Mouse (Mus musculus) C2C12 (cell line): ENCODE measurements around the gene Pomp. TPM values are rescaled to one million over a fixed set of nuclear protein-coding genes. Genes with fewer than 3 reads are reported as not detected.

Source experiments
- H3K27me3 ChIP-seq: one replicate; pipeline ENCODE4 v1.6.1; 2011; ENCODE audit not compliant: control insufficient read depth, insufficient read depth, insufficient read length
- H3K36me3 ChIP-seq: one replicate; pipeline ENCODE4 v1.6.1; 2011; ENCODE audit not compliant: control insufficient read depth, insufficient read depth
- H3K4me3 ChIP-seq: one replicate; pipeline ENCODE4 v1.5.1; 2011; ENCODE audit warnings: mild to moderate bottlenecking, control low read depth; ENCODE audit not compliant: poor library complexity, insufficient read depth, severe bottlenecking
- H3K79me2 ChIP-seq: one replicate; pipeline ENCODE4 v1.6.1; 2011; ENCODE audit not compliant: control insufficient read depth, insufficient read depth
- H3K79me3 ChIP-seq: one replicate; pipeline ENCODE4 v1.6.1; 2011; ENCODE audit warnings: low read depth, control low read depth
- H3ac ChIP-seq: one replicate; pipeline ENCODE3; 2011; ENCODE audit warnings: low read depth; ENCODE audit not compliant: control insufficient read depth, insufficient read length
- CEBPB ChIP-seq: IDR thresholded peaks from one replicate; pipeline ENCODE4 v1.6.1; 2011; ENCODE audit warnings: low read depth, mild to moderate bottlenecking, control low read depth, moderate library complexity
- CTCF ChIP-seq: IDR thresholded peaks from one replicate; pipeline ENCODE4 v1.5.1; 2011; ENCODE audit not compliant: control insufficient read depth, insufficient read depth, insufficient read length
- FOSL1 ChIP-seq: IDR thresholded peaks from one replicate; pipeline ENCODE4 v1.8.0; 2011; ENCODE audit warnings: mild to moderate bottlenecking, low read length; ENCODE audit not compliant: poor library complexity, insufficient read depth, severe bottlenecking
- MAX ChIP-seq: IDR thresholded peaks from one replicate; pipeline ENCODE4 v1.6.1; 2011; ENCODE audit warnings: mild to moderate bottlenecking, control low read depth
- MYOD1 ChIP-seq: IDR thresholded peaks from one replicate; pipeline ENCODE4 v1.6.1; 2011; ENCODE audit warnings: low read depth; ENCODE audit not compliant: control insufficient read depth, insufficient read length
- MYOG ChIP-seq: IDR thresholded peaks from one replicate; pipeline ENCODE4 v1.6.1; 2011; ENCODE audit not compliant: control insufficient read depth, insufficient read length; ENCODE audit errors: extremely low read depth
- USF1 ChIP-seq: IDR thresholded peaks from one replicate; pipeline ENCODE4 v1.6.1; 2011; ENCODE audit warnings: low read depth, mild to moderate bottlenecking, control low read depth, moderate library complexity
- polyA plus RNA-seq: library from polyadenylated mRNA; unstranded; fragments of >200 nt; fragmentation: generic; extraction: Trizol; gene quantifications from one replicate; pipeline ENCODE4 v1.2.1, GENCODE M21; 2012; ENCODE audit warnings: missing spikeins

Pomp gene
- polyA plus RNA-seq, 1 experiment, result 292 TPM

- H3K79me2 ChIP-seq, result peaks cover 38% of the 10 kb centered on the region
- TF ChIP-seq CEBPB (no peak), MYOG (no peak), MYOD1 (no peak), FOSL1 (no peak), USF1 (no peak), MAX (no peak), CTCF (no peak)
These were observed 9.3 kb downstream of the Pomp start for GRCm38 (mm10) chr5:147869568-147869967.

GRCm38 (mm10) chr5:147870296-147870695, 10.0 kb downstream of the Pomp start:
- Histone ChIP-seq H3K4me3 (no peak overlapping the region), H3K36me3 (peaks cover 84% of the 10 kb centered on the region), H3ac (no peak overlapping the region), H3K79me2 (peaks cover 33% of the 10 kb centered on the region), H3K79me3 (peaks cover 17% of the 10 kb centered on the region), H3K27me3 (peaks cover 1% of the 10 kb centered on the region)
- TF ChIP-seq CTCF, result no peak
- no peak for TF ChIP-seq USF1
- no peak for TF ChIP-seq MYOG
- no peak for TF ChIP-seq MYOD1
- no peak for TF ChIP-seq FOSL1
- TF ChIP-seq MAX, result no peak
- no peak for TF ChIP-seq CEBPB

More at GRCm38 (mm10) chr5:147869568-147869967, 9.3 kb downstream of the Pomp start:
- no peak overlapping the region for H3K4me3 ChIP-seq
- peaks cover 22% of the 10 kb centered on the region for H3K79me3 ChIP-seq
- H3K36me3 ChIP-seq, result peaks cover 85% of the 10 kb centered on the region
- H3K27me3 ChIP-seq, result no peaks in the 10 kb centered on the region
- H3ac ChIP-seq, result no peak overlapping the region

- TF ChIP-seq CEBPB (no peak), MYOD1 (no peak), MAX (no peak), FOSL1 (no peak), USF1 (no peak), CTCF (no peak), MYOG (no peak)
- Histone ChIP-seq H3K4me3 (no peak overlapping the region), H3K36me3 (peaks cover 86% of the 10 kb centered on the region), H3ac (no peak overlapping the region), H3K79me3 (peaks cover 11% of the 10 kb centered on the region), H3K79me2 (peaks cover 28% of the 10 kb centered on the region), H3K27me3 (peaks cover 4% of the 10 kb centered on the region)
These were observed 11.0 kb downstream of the Pomp start for GRCm38 (mm10) chr5:147871091-147871820.

- Histone ChIP-seq H3ac (no peak overlapping the region), H3K4me3 (no peak overlapping the region), H3K36me3 (peaks cover 91% of the 10 kb centered on the region), H3K79me3 (peaks cover 2% of the 10 kb centered on the region), H3K79me2 (no peaks in the 10 kb centered on the region), H3K27me3 (peaks cover 4% of the 10 kb centered on the region)
- TF ChIP-seq MYOG, result no peak
- TF ChIP-seq CEBPB, result no peak
- no peak for TF ChIP-seq FOSL1
- no peak for TF ChIP-seq MYOD1
- TF ChIP-seq USF1, result no peak
- TF ChIP-seq MAX, result no peak
- TF ChIP-seq CTCF, result no peak
These were observed 14.3 kb downstream of the Pomp start for GRCm38 (mm10) chr5:147874491-147875065.

GRCm38 (mm10) chr5:147875210-147875609, 14.9 kb downstream of the Pomp start:
- Histone ChIP-seq H3ac (no peak overlapping the region), H3K27me3 (peaks cover 4% of the 10 kb centered on the region), H3K36me3 (peaks cover 88% of the 10 kb centered on the region), H3K79me2 (no peaks in the 10 kb centered on the region), H3K4me3 (no peak overlapping the region), H3K79me3 (peaks cover 2% of the 10 kb centered on the region)
- TF ChIP-seq MYOG (no peak), USF1 (no peak), MYOD1 (no peak), CTCF (no peak), CEBPB (no peak), MAX (no peak), FOSL1 (no peak)
